Mouse (Mus musculus) heart, adult 2 months (tissue): ENCODE results near the gene Actl11. TPM values are rescaled to one million over a fixed set of nuclear protein-coding genes. Genes with fewer than 3 reads are reported as not detected.

Experiments used
- DNase-seq, 2 experiments: peaks; one replicate each; pipeline ENCODE4 v3.0.0; 2021
- H3K27ac ChIP-seq: fragments of 200-600 bp; 2 replicates; pipeline ENCODE4 v1.8.1; 2022
- H3K27me3 ChIP-seq: fragments of 200-500 bp; 2 replicates; pipeline ENCODE4 v1.6.1; 2012; ENCODE audit warnings: mild to moderate bottlenecking, low read length, inconsistent platforms, mixed read lengths; ENCODE audit not compliant: control insufficient read depth, insufficient read depth
- H3K36me3 ChIP-seq: fragments of 200-500 bp; 2 replicates; pipeline ENCODE4 v1.6.1; 2012; ENCODE audit warnings: low read length, inconsistent platforms; ENCODE audit not compliant: control insufficient read depth, insufficient read depth
- H3K4me1 ChIP-seq: fragments of 200-500 bp; 2 replicates; pipeline ENCODE4 v1.6.1; 2011; ENCODE audit warnings: low read length; ENCODE audit not compliant: control insufficient read depth, insufficient read depth
- H3K4me3 ChIP-seq: fragments of 200-600 bp; 2 replicates; pipeline ENCODE4 v1.8.1; 2022
- H3K79me2 ChIP-seq: fragments of 200-500 bp; replicated peaks from 2 replicates; pipeline ENCODE4 v1.6.1; 2012; ENCODE audit warnings: mild to moderate bottlenecking, inconsistent platforms, low read length, moderate library complexity, mixed read lengths; ENCODE audit not compliant: control insufficient read depth, insufficient read depth
- H3K9ac ChIP-seq: fragments of 200-500 bp; 2 replicates; pipeline ENCODE4 v1.6.1; 2012; ENCODE audit warnings: low read depth, mild to moderate bottlenecking, control low read depth, inconsistent platforms, low read length, mixed read lengths
- CTCF ChIP-seq: fragments of 200-600 bp; IDR thresholded peaks from 2 replicates; pipeline ENCODE4 v1.8.1; 2022; ENCODE audit warnings: antibody characterized with exemption, mild to moderate bottlenecking, moderate library complexity
- EP300 ChIP-seq: fragments of 200-500 bp; IDR thresholded peaks from 2 replicates; pipeline ENCODE4 v1.6.1; 2011; ENCODE audit warnings: low read depth, low read length, control low read depth; ENCODE audit not compliant: insufficient read depth
- POLR2A ChIP-seq: fragments of 200-500 bp; IDR thresholded peaks from 2 replicates; pipeline ENCODE4 v1.6.1; 2011; ENCODE audit warnings: mild to moderate bottlenecking, low read depth, low read length, control low read depth; ENCODE audit not compliant: insufficient read depth
- WGBS: fragments of 180-500 bp; shearing (Covaris S2); methylation state at CpG from one replicate; pipeline ENCODE4 v1.1.7; 2018; 5-methylcytosine and 5-hydroxymethylcytosine counted together
- intact Hi-C: fragments of 180-260 bp; cut with DNase I; formaldehyde crosslinking; loops from one replicate; pipeline ENCODE4 v1.15.1; 2025
- polyA plus RNA-seq: library from polyadenylated mRNA; depleted of rRNA; stranded (reverse); fragments of >200 nt; gene quantifications from 2 replicates; pipeline ENCODE4 v1.2.3, GENCODE M21; 2012; rRNA removed
- total RNA-seq, 2 experiments: library from RNA; stranded (reverse); gene quantifications; 2 replicates each; pipeline ENCODE4 v1.2.3; 2021

Gene Actl11
- total and polyA plus RNA-seq, 3 experiments: 0.14 TPM; not detected in 2

GRCm38 (mm10) chr9:107975399-107976386 lies 47.4 kb downstream of the Actl11 start, which contains the start of gene Uba7:
Gene Uba7, plus strand, starts transcription at chr9:107975505.
- no peaks in the 10 kb centered on the region for H3K27me3 ChIP-seq
- intact Hi-C loops: no loop called here
- peak within 1 kb of the TSS; percentile 80 for H3K27ac ChIP-seq
- peaks cover 28% of the 10 kb centered on the region for H3K4me1 ChIP-seq
- WGBS: 36% methylated on average over 12 of the region's 12 CpGs
- TF ChIP-seq EP300: peak; percentile 63; the same call in 1 of the 2 replicates
- peak; percentile 75; the same call in 1 of the 2 replicates for TF ChIP-seq POLR2A
- TF ChIP-seq CTCF: no peak
- H3K4me3 ChIP-seq: peak within 1 kb of the TSS; percentile 42
- peak within 1 kb of the TSS; percentile 84 for H3K9ac ChIP-seq
- H3K79me2 ChIP-seq: peaks cover 3% of the 10 kb centered on the region
- H3K36me3 ChIP-seq: no peaks in the 10 kb centered on the region
- DNase-seq: peak; percentile 64 to 65

DNA sequence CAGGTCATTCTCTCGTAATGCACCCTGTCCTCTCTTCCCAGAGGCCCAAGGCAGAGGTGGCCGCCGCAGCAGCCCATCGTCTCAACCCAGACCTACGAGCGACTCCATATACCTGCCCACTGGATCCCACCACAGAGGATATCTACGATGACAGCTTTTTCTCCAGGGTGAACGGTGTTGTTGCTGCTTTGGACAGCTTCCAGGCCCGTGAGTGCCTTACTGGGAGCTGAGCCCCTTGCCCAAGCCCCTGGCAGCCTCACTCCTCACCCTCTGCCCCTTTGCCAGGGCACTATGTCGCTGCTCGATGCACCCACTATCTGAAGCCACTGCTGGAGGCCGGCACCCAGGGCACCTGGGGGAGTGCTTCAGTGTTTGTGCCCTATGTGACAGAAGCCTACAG lies 50.5 kb downstream of the Actl11 start:
- Histone ChIP-seq H3K79me2 (peaks cover 3% of the 10 kb centered on the region), H3K27ac (no peak overlapping the region), H3K36me3 (no peaks in the 10 kb centered on the region; the same call in 1 of the 2 replicates), H3K27me3 (no peaks in the 10 kb centered on the region), H3K9ac (no peak overlapping the region), H3K4me1 (peaks cover 42% of the 10 kb centered on the region), H3K4me3 (no peak overlapping the region)
- WGBS: 90% methylated on average over 12 of the region's 12 CpGs
- DNase-seq: no peak
- TF ChIP-seq CTCF (no peak), POLR2A (no peak), EP300 (no peak)
- intact Hi-C loops: no loop called here

Other genes with a start within 250 kb of the Actl11 start
- not detected for gene Gnat1, start 248.8 kb upstream of the Actl11 start, total RNA-seq
- gene Gnat1, start 248.8 kb upstream of the Actl11 start, polyA plus RNA-seq: not detected in 2 replicates
- gene Sema3f, start 218.0 kb upstream of the Actl11 start, total RNA-seq: 10 to 100 TPM; 13.4 to 16.8 TPM
- gene Sema3f, start 218.0 kb upstream of the Actl11 start, polyA plus RNA-seq: 29.1 and 31.8 TPM in 2 replicates
- gene Rbm5, start 157.5 kb upstream of the Actl11 start, total RNA-seq: 10 to 100 TPM; 38.9 to 54.6 TPM
- 50.5 and 68.3 TPM in 2 replicates for gene Rbm5, start 157.5 kb upstream of the Actl11 start, polyA plus RNA-seq
- gene Rbm6, start 55.2 kb upstream of the Actl11 start, total RNA-seq: 10 to 100 TPM; 29.8 to 31.2 TPM
- 8.3 and 18.1 TPM in 2 replicates for gene Rbm6, start 55.2 kb upstream of the Actl11 start, polyA plus RNA-seq
- gene Mon1a, start 40.3 kb upstream of the Actl11 start, total RNA-seq: 10 to 100 TPM; 11.0 to 11.2 TPM
- gene Mon1a, start 40.3 kb upstream of the Actl11 start, polyA plus RNA-seq: 15.1 and 16.0 TPM in 2 replicates
- 1 to 10 TPM; 3.1 to 3.3 TPM for gene Mst1r, start 21.6 kb upstream of the Actl11 start, total RNA-seq
- 11.3 and 12.5 TPM in 2 replicates for gene Mst1r, start 21.6 kb upstream of the Actl11 start, polyA plus RNA-seq
- not detected for gene Camkv, start 7.2 kb downstream of the Actl11 start, total RNA-seq
- gene Camkv, start 7.2 kb downstream of the Actl11 start, polyA plus RNA-seq: 0.02 and 0.06 TPM in 2 replicates
- 1 to 10 TPM in 1 of 2 experiments, under 1 TPM in 1; 0.70 to 1.2 TPM for gene Traip, start 21.7 kb downstream of the Actl11 start, total RNA-seq
- 0.20 and 0.37 TPM in 2 replicates for gene Traip, start 21.7 kb downstream of the Actl11 start, polyA plus RNA-seq
- gene Uba7, start 47.0 kb downstream of the Actl11 start, total RNA-seq: 10 to 100 TPM; 13.4 to 15.7 TPM
- gene Uba7, start 47.0 kb downstream of the Actl11 start, polyA plus RNA-seq: 53.2 and 59.0 TPM in 2 replicates
- not detected for gene Gm20661, start 54.6 kb downstream of the Actl11 start, total RNA-seq
- 0.32 and 1.2 TPM in 2 replicates for gene Gm20661, start 54.6 kb downstream of the Actl11 start, polyA plus RNA-seq
- gene Inka1, start 57.4 kb downstream of the Actl11 start, total RNA-seq: 1 to 10 TPM; 4.8 to 8.3 TPM
- 12.6 and 15.7 TPM in 2 replicates for gene Inka1, start 57.4 kb downstream of the Actl11 start, polyA plus RNA-seq
- 1 to 10 TPM in 1 of 2 experiments, under 1 TPM in 1; 0.20 to 1.1 TPM for gene Cdhr4, start 64.0 kb downstream of the Actl11 start, total RNA-seq
- 2.0 and 8.8 TPM in 2 replicates for gene Cdhr4, start 64.0 kb downstream of the Actl11 start, polyA plus RNA-seq
- gene Gm20662, start 67.9 kb downstream of the Actl11 start, total RNA-seq: 1 to 10 TPM; 1.4 to 1.8 TPM
- 2.3 and 3.0 TPM in 2 replicates for gene Gm20662, start 67.9 kb downstream of the Actl11 start, polyA plus RNA-seq
- gene Ip6k1, start 74.0 kb downstream of the Actl11 start, total RNA-seq: 10 to 100 TPM; 30.9 to 39.8 TPM
- gene Ip6k1, start 74.0 kb downstream of the Actl11 start, polyA plus RNA-seq: 46.0 and 62.1 TPM in 2 replicates
- 10 to 100 TPM; 10.1 to 10.2 TPM for gene Gmppb, start 120.8 kb downstream of the Actl11 start, total RNA-seq
- 9.6 and 11.2 TPM in 2 replicates for gene Gmppb, start 120.8 kb downstream of the Actl11 start, polyA plus RNA-seq
- 1 to 10 TPM; 1.5 to 2.0 TPM for gene Amigo3, start 124.7 kb downstream of the Actl11 start, total RNA-seq
- gene Amigo3, start 124.7 kb downstream of the Actl11 start, polyA plus RNA-seq: 3.1 and 5.1 TPM in 2 replicates
- not detected for gene Mst1, start 152.0 kb downstream of the Actl11 start, total RNA-seq
- gene Mst1, start 152.0 kb downstream of the Actl11 start, polyA plus RNA-seq: 0.59 TPM in 1 of 2 replicates, not detected in the other
- 10 to 100 TPM; 79.3 to 86.7 TPM for gene Rnf123, start 154.9 kb downstream of the Actl11 start, total RNA-seq
- 114 and 126 TPM in 2 replicates for gene Rnf123, start 154.9 kb downstream of the Actl11 start, polyA plus RNA-seq
- gene Apeh, start 166.1 kb downstream of the Actl11 start, total RNA-seq: 10 to 100 TPM; 37.6 to 39.3 TPM
- 58.0 and 92.7 TPM in 2 replicates for gene Apeh, start 166.1 kb downstream of the Actl11 start, polyA plus RNA-seq